Mouse (Mus musculus) liver, embryonic 14.5 days (tissue): ENCODE measurements around the gene Celf2.

Experiments
- CTCF ChIP-seq: IDR thresholded peaks from 2 replicates; pipeline ENCODE4 v1.5.1; 2016; ENCODE audit warnings: antibody characterized with exemption, low read depth, control low read depth
- EP300 ChIP-seq: IDR thresholded peaks from 2 replicates; pipeline ENCODE4 v1.6.1; 2016; ENCODE audit warnings: antibody characterized with exemption, low read depth

DNA sequence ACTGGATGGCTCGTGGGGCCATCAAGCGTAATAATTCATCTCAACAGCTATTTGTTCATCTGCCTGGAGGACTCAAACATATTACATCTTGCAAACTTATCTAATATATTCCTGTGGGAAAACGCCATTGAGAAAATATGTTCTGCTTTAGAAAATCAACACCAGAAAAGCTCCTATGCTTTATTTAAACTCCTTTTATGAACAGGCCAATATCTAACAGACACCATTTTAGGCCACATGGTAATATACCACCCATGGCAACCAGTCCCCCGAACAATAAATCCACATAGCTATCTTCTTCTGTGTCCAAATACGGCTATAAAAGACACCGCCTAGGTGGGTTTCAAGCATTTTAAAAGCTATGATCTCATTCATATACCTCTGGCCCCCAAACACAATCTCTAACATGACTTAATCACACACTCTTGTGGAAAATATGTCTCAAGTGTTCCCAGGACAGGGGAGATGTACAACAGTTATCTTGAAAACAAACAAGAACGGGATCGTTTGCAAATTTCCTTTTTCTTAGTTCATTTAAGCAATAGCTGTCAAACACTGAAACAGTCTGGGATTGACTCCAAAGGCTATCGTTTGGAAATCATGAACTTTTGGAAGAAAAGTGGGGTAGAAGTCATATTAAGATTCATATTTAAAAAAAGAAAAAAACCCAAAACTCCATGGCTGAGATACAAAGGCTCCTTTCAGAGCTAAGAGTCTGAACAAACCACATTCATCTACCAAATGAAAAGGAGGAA is 639.2 kb downstream of the Celf2 start:
- TF ChIP-seq CTCF (no peak), EP300 (no peak)
